Mouse (Mus musculus): Measurements from ENCODE around the gene Cdk15. TPM values are rescaled to one million over a fixed set of nuclear protein-coding genes. Genes with fewer than 3 reads are reported as not detected.

Gene Cdk15
- total and polyA plus RNA-seq, 2 experiments from 2014 or later: 0.14 to 1.0 TPM

DNA sequence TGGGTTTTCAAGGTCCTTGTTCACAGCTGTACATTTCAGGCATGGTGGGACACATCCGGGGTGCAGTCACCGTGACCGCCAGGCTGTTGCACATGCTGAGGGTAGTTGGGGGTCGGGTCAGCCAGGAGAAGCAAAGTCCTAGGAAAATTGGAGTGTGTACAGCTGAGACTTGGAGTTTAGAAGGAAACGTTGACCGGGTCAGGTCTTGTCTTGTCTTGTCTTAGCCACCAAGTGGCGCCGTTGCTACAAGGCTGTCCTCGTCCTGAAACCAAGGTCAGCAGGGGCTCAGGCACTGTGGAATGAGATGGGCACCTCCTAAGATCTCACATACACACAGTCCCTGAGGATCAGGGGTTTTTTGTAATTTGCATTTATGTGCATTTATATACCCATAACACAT lies 9.1 kb upstream of the Cdk15 start:
- peak; percentile 72 for TF ChIP-seq CTCF (IDR thresholded peaks at IDR 0.05; ENCODE audit: low read depth)
- Histone ChIP-seq H3K27ac (ENCODE audit: low read depth, low read length) (no peak overlapping the region), H3K36me3 (ENCODE audit: insufficient read depth) (no peaks in the 10 kb centered on the region), H3K4me1 (ENCODE audit: insufficient read depth) (no peaks in the 10 kb centered on the region), H3K27me3 (ENCODE audit: insufficient read depth, low read length) (no peaks in the 10 kb centered on the region), H3K9me3 (ENCODE audit: low read length) (no peaks in the 10 kb centered on the region), H3K4me2 (ENCODE audit: low read depth) (no peak overlapping the region), H3K9ac (no peak overlapping the region), H3K4me3 (ENCODE audit: low read depth, low read length) (no peak overlapping the region)
- ATAC-seq (peak; percentile 45; the same call in 1 of the 2 replicates), DNase-seq (peak; percentile 40)
- 7% methylated on average over 9 of the region's 9 CpGs for WGBS

DNA sequence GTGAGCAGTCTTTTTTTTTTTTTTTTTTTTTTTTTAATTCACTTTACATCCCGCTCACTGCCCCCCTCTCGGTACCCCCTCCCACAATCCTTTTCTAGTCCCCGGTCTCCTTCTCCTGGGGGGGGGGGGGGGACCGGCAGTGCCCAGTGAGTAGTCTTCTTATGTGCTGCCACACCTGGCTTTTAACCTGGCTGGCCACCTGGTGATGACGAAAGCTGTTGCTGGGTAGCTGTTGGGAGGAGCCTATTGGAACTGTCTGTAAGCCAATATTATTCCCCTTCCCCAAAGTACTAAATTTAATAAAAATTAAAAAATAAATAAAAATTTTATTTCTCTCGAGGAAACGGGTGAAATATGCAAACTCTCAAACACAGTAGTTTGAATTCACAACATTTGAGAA lies 3.9 kb upstream of the Cdk15 start:
- Histone ChIP-seq H3K9me3 (ENCODE audit: low read length) (no peaks in the 10 kb centered on the region), H3K9ac (peak overlapping the region; percentile 48; the same call in 1 of the 2 replicates), H3K4me2 (ENCODE audit: low read depth) (peak overlapping the region; percentile 53), H3K36me3 (ENCODE audit: insufficient read depth) (no peaks in the 10 kb centered on the region), H3K27ac (ENCODE audit: low read depth, low read length) (no peak overlapping the region), H3K4me3 (ENCODE audit: low read depth, low read length) (peak overlapping the region; percentile 27), H3K27me3 (ENCODE audit: insufficient read depth, low read length) (no peaks in the 10 kb centered on the region), H3K4me1 (ENCODE audit: insufficient read depth) (no peaks in the 10 kb centered on the region)
- WGBS: 17% methylated on average over 7 of the region's 7 CpGs
- TF ChIP-seq CTCF (IDR thresholded peaks at IDR 0.05; ENCODE audit: low read depth): no peak
- no peak for DNase-seq
- no peak for ATAC-seq

DNA sequence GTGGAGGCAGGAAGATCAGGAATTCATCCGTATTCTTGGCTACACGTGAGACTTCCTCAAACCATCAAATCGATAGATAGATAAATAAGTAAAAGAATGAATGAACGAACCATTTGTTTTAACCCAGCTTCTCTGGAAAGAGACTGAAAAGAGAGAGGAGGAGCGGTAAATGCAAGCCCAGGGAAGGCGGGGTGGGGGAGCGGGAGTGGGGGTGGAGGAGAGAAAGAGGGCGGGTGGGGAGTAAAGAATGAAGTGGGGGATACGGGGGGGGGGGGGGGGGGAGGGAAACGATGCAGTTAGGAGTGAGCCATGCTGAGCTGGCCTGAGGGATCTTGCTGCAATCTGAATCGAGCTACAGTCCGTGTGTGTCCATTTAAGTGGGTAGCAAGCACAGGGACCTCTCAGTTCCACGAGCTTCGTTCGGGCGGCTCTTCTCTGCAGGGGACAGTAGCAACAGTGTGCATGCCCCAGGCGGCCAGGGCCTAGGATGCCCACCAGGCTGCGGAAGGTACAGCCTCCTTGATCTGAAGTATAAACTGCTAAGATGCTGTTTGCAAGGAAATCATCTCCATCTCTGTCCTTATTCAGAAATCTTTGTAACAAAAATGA lies 3.3 kb upstream of the Cdk15 start:
- 5% methylated on average over 16 of the region's 18 CpGs for WGBS

DNA sequence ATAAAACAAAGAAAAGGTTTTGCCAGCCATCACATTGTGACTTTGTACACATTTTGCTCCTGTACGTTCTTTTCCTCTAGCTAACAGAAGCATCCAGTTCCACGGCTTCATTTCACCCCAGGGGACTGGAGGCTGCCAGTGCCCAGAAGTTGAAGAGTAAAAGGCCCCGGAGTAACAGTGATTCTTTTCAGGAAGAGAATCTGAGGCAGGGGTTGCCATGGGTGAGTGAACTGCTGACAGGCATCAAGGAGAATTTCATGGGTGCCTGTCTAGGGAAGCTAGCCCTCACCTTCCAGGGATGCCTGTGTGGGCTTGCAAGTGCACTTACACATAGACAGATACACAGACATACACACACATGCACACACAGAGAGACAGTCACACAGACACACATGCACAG lies 1.0 kb downstream of the Cdk15 start:
- ATAC-seq (no peak), DNase-seq (no peak)
- TF ChIP-seq CTCF (IDR thresholded peaks at IDR 0.05; ENCODE audit: low read depth): no peak
- no peak overlapping the region for H3K9ac ChIP-seq
- no peaks in the 10 kb centered on the region for H3K27me3 ChIP-seq (ENCODE audit: insufficient read depth, low read length)
- no peaks in the 10 kb centered on the region for H3K4me1 ChIP-seq (ENCODE audit: insufficient read depth)
- 23% methylated on average over 3 of the region's 3 CpGs for WGBS
- no peaks in the 10 kb centered on the region for H3K36me3 ChIP-seq (ENCODE audit: insufficient read depth)
- H3K27ac ChIP-seq (ENCODE audit: low read depth, low read length): no peak overlapping the region
- H3K9me3 ChIP-seq (ENCODE audit: low read length): no peaks in the 10 kb centered on the region
- no peak overlapping the region for H3K4me3 ChIP-seq (ENCODE audit: low read depth, low read length)
- H3K4me2 ChIP-seq (ENCODE audit: low read depth): no peak overlapping the region

More for the DNA sequence above, 3.3 kb upstream of the Cdk15 start:
- TF ChIP-seq CTCF (IDR thresholded peaks at IDR 0.05; ENCODE audit: low read depth): no peak
- ATAC-seq (peak; percentile 63), DNase-seq (peak; percentile 9)
- Histone ChIP-seq H3K9ac (peak overlapping the region; percentile 48), H3K4me3 (ENCODE audit: low read depth, low read length) (peak overlapping the region; percentile 27), H3K36me3 (ENCODE audit: insufficient read depth) (no peaks in the 10 kb centered on the region), H3K27me3 (ENCODE audit: insufficient read depth, low read length) (no peaks in the 10 kb centered on the region), H3K9me3 (ENCODE audit: low read length) (no peaks in the 10 kb centered on the region), H3K4me1 (ENCODE audit: insufficient read depth) (no peaks in the 10 kb centered on the region), H3K27ac (ENCODE audit: low read depth, low read length) (no peak overlapping the region), H3K4me2 (ENCODE audit: low read depth) (peak overlapping the region; percentile 53)

DNA sequence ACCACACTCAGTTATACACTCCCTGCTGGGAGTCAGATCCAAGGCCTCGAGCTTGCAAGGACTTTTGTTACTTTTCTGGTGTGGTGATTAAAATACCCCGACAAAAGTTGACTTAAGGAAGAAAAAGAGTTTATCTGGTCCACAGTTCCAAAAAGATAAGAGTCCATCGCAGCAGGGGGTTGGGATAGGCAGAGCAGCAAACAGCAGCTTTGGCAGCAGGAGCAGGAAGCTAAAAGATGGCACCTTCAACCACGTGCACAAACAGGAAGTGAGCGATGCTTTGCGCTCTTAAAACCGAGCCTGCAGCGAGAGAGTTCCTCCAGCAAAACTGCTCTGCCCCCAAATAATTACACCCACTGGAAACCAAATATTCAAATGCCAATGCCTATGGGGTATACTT lies 12.2 kb downstream of the Cdk15 start:
- Histone ChIP-seq H3K9ac (no peak overlapping the region), H3K9me3 (ENCODE audit: low read length) (no peaks in the 10 kb centered on the region), H3K27me3 (ENCODE audit: insufficient read depth, low read length) (no peaks in the 10 kb centered on the region), H3K4me1 (ENCODE audit: insufficient read depth) (no peaks in the 10 kb centered on the region), H3K36me3 (ENCODE audit: insufficient read depth) (no peaks in the 10 kb centered on the region), H3K4me3 (ENCODE audit: low read depth, low read length) (no peak overlapping the region), H3K27ac (ENCODE audit: low read depth, low read length) (no peak overlapping the region), H3K4me2 (ENCODE audit: low read depth) (no peak overlapping the region)
- no peak for ATAC-seq
- WGBS: 71% methylated on average over 8 of the region's 8 CpGs
- no peak for DNase-seq
- no peak for TF ChIP-seq CTCF (IDR thresholded peaks at IDR 0.05; ENCODE audit: low read depth)

DNA sequence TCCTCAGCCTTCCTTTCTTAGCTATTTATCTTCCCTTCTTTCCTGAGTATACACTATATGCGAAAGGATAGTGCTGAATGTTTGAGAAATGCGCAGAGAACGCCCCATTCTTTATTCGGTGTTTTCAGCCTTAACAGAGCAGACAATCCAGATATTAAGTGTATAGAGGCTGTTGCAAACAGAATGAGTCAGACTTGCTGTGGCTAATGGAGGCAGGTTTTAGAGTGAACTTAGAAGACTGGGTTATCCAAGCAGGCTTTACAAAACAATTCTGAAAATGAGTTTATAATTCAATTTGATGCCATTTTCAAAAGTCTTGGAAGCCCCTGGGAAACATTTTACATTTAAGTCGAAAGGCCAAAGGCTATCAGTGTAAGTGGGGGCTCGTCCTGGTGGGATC lies 12.8 kb downstream of the Cdk15 start:
- no peaks in the 10 kb centered on the region for H3K27me3 ChIP-seq (ENCODE audit: insufficient read depth, low read length)
- WGBS: 95% methylated on average over 6 of the region's 6 CpGs
- no peaks in the 10 kb centered on the region for H3K4me1 ChIP-seq (ENCODE audit: insufficient read depth)
- H3K4me2 ChIP-seq (ENCODE audit: low read depth): no peak overlapping the region
- no peak overlapping the region for H3K4me3 ChIP-seq (ENCODE audit: low read depth, low read length)
- H3K9ac ChIP-seq: no peak overlapping the region
- H3K9me3 ChIP-seq (ENCODE audit: low read length): no peaks in the 10 kb centered on the region
- no peak for ATAC-seq
- H3K36me3 ChIP-seq (ENCODE audit: insufficient read depth): no peaks in the 10 kb centered on the region
- DNase-seq: no peak
- no peak overlapping the region for H3K27ac ChIP-seq (ENCODE audit: low read depth, low read length)
- no peak for TF ChIP-seq CTCF (IDR thresholded peaks at IDR 0.05; ENCODE audit: low read depth)

DNA sequence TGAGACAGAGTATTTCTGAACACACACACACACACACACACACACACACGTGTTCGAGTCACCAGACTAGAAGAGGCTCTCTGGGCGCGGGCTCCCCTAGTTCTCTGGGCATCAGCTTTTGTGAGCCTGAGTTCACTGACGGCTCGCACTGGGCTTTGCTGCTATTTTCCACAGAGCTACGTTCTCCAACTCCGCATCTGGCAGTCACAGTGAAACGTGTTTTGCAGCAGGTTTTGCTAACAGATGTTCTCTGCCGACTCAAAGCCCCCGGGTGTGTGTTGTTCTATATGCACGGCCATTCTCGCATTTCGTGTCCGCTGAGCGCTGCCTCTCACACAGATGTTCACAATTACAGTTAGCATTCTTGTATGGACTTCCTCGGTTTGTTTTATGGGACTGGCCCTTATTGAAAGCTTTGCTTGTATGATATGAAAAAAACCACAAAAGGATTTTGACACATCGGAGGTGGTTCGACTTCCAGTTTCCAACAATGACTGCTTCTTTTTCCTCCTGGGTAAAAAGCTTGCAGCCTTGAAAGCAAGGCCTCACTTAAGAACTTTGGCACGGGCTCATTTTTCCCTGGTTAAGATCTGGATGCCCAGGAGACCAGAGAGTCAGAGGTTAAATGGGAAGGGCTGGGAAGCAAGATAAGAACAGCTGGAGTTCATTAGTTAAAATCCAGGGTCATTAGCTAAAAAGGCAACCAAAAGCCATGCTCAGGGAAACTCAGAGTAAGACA lies 13.4 kb downstream of the Cdk15 start:
- DNase-seq (peak; percentile 36), ATAC-seq (peak; percentile 45)
- Histone ChIP-seq H3K9ac (no peak overlapping the region), H3K4me3 (ENCODE audit: low read depth, low read length) (no peak overlapping the region), H3K27ac (ENCODE audit: low read depth, low read length) (no peak overlapping the region), H3K4me2 (ENCODE audit: low read depth) (no peak overlapping the region), H3K9me3 (ENCODE audit: low read length) (no peaks in the 10 kb centered on the region), H3K4me1 (ENCODE audit: insufficient read depth) (no peaks in the 10 kb centered on the region), H3K36me3 (ENCODE audit: insufficient read depth) (no peaks in the 10 kb centered on the region), H3K27me3 (ENCODE audit: insufficient read depth, low read length) (no peaks in the 10 kb centered on the region)
- 44% methylated on average over 20 of the region's 20 CpGs for WGBS
- no peak for TF ChIP-seq CTCF (IDR thresholded peaks at IDR 0.05; ENCODE audit: low read depth)
